11 mouse cellular contexts compared by ENCODE assay signal in genomic region chr10:21628555-21628954, GRCm38 (mm10). TPM values are rescaled to one million over a fixed set of nuclear protein-coding genes. Genes with fewer than 3 reads are reported as not detected.
DNase-seq lines count a peak whose midpoint lies in the region; TF ChIP-seq lines count a peak whose summit lies in the region.
"Had no signal": no experiment of that assay in that cellular context is flagged by ENCODE, and none has a peak within 500 bp of the region (broad histone marks: within the 10 kb centered on the region; RNA-seq: fewer than 3 reads in every experiment).

No protein-coding gene starts in this region.

- H3K4me1 ChIP-seq in brown adipose tissue, adult 24 weeks (ENCODE audit: control insufficient read depth, insufficient read depth, insufficient read length, low read length), result peaks cover 2% of the 10 kb centered on the region; the same call in 1 of the 2 replicates
- H3K4me1 ChIP-seq: embryonic facial prominence, embryonic 13.5 days; stomach, embryonic 15.5 days had no signal

- no peak for TF ChIP-seq CTCF in left cerebral cortex, adult 2 months (IDR thresholded peaks at IDR 0.05)

- H3K27ac ChIP-seq in left cerebral cortex, adult 2 months, result peak overlapping the region; percentile 37; the same call in 1 of the 2 replicates
- H3K27ac ChIP-seq in brown adipose tissue, adult 24 weeks (replicated peaks; ENCODE audit: low read depth, low read length), result peak overlapping the region; percentile 98
- H3K27ac ChIP-seq: embryonic facial prominence, embryonic 13.5 days; stomach, embryonic 15.5 days had no signal

- no peak for DNase-seq in left cerebral cortex, adult 2 months (ENCODE audit: extremely low spot score in 1 of 2, low spot score in 2 of 2)
- no peak for DNase-seq in left cerebral cortex, postnatal 36 days (ENCODE audit: low spot score in 2 of 2)
- peak; percentile 83 for DNase-seq in heart, postnatal 14 days
- peak; percentile 64 to 87 for DNase-seq in lung, postnatal 4 days
- DNase-seq in MN1 (ENCODE audit: low spot score), result no peak
- DNase-seq in urinary bladder, postnatal 10 days (ENCODE audit: low spot score), result no peak
- DNase-seq in frontal cortex, postnatal 10 days (ENCODE audit: low spot score in 2 of 2), result no peak

- no peak overlapping the region for H3K4me3 ChIP-seq in left cerebral cortex, adult 2 months
- peak overlapping the region; percentile 52 for H3K4me3 ChIP-seq in brown adipose tissue, adult 24 weeks (ENCODE audit: insufficient read depth, low read depth, low read length)
- H3K4me3 ChIP-seq: embryonic facial prominence, embryonic 13.5 days; stomach, embryonic 15.5 days had no signal

- intact Hi-C loops in left cerebral cortex, adult 2 months (cut with DNase I), result no loop called here
- intact Hi-C loops in left cerebral cortex, postnatal 36 days (cut with DNase I), result no loop called here
- intact Hi-C loops in heart, postnatal 14 days (cut with DNase I), result no loop called here

RNA-seq across cellular contexts. Expression of gene 1700020N01Rik, which starts 35.6 kb away (rescaled TPM):
- not detected for total RNA-seq in left cerebral cortex, adult 2 months (2021)
- not detected for total RNA-seq in left cerebral cortex, postnatal 36 days (2021)
- not detected in 2 replicates for polyA plus RNA-seq in brown adipose tissue, adult 24 weeks (2012; ENCODE audit: insufficient read depth, insufficient read length, missing spikeins)
- total RNA-seq in heart, postnatal 14 days (2021), result not detected
- total RNA-seq: left cerebral cortex, adult 18-20 months had no signal
- polyA plus RNA-seq: embryonic facial prominence, embryonic 13.5 days; stomach, embryonic 15.5 days had no signal

Comparison
In these comparisons a context has a peak if more than half of its experiments do, and no peak if none do; other contexts are left out.
1. DNase-seq: peak in heart, postnatal 14 days (2 of 2) and lung, postnatal 4 days (2 of 2); none in left cerebral cortex, adult 2 months (0 of 2), left cerebral cortex, postnatal 36 days (0 of 2), MN1 (single experiment), urinary bladder, postnatal 10 days (single experiment) and frontal cortex, postnatal 10 days (0 of 2).